Mouse (Mus musculus): ENCODE results near the gene Dao.

GRCm38 (mm10) chr5:114024885-114025284, 21.4 kb downstream of the Dao start:
- TF ChIP-seq MEF2A (IDR thresholded peaks at IDR 0.05; ENCODE audit: borderline replicate concordance, low read depth, low read length) (no peak), CTCF (conservative IDR thresholded peaks at IDR 0.05 in 1 of 2, IDR thresholded peaks at IDR 0.05 in 1 of 2; ENCODE audit: low read depth in 2 of 2, low read length in 2 of 2) (no peak), RAD21 (IDR thresholded peaks at IDR 0.05; ENCODE audit: low read depth, low read length) (no peak), JUND (conservative IDR thresholded peaks at IDR 0.05; ENCODE audit: low read depth, low read length) (no peak), SIN3A (IDR thresholded peaks at IDR 0.05; ENCODE audit: low read length) (no peak), CHD1 (IDR thresholded peaks at IDR 0.05; ENCODE audit: low read depth, low read length) (no peak), MAX (IDR thresholded peaks at IDR 0.05; ENCODE audit: low read length) (no peak), TCF12 (IDR thresholded peaks at IDR 0.05; ENCODE audit: low read depth, low read length) (no peak), EP300 (IDR thresholded peaks at IDR 0.05; ENCODE audit: low read length) (no peak), POLR2A (IDR thresholded peaks at IDR 0.05; ENCODE audit: low read depth, low read length) (no peak), KAT2A (IDR thresholded peaks at IDR 0.05; ENCODE audit: insufficient replicate concordance, low read length) (no peak), CHD2 (IDR thresholded peaks at IDR 0.05; ENCODE audit: low read length) (no peak), ZKSCAN1 (IDR thresholded peaks at IDR 0.05; ENCODE audit: borderline replicate concordance, low read depth, low read length) (no peak), UBTF (IDR thresholded peaks at IDR 0.05; ENCODE audit: low read depth, low read length) (no peak)

Measured in CH12.LX (cell line).